Mouse (Mus musculus) heart, embryonic 10.5 days (tissue): ENCODE results near the gene Hist1h2ah. TPM values are rescaled to one million over a fixed set of nuclear protein-coding genes. Genes with fewer than 3 reads are reported as not detected.
"Not testable (repeated sequence)": the region's sequence is repeated elsewhere in the genome, so short reads cannot be mapped to it uniquely, and the experiment has no call there.

ENCODE experiments used
- DNase-seq: peaks from one replicate; pipeline ENCODE4 v3.0.0-alpha.2; 2017; ENCODE audit warnings: low spot score
- H3K27ac ChIP-seq: fragments of 300-500 bp; sonication (generic); 2 replicates; pipeline ENCODE4 v1.5.1; 2016; ENCODE audit warnings: mild to moderate bottlenecking
- H3K27me3 ChIP-seq: fragments of 300-500 bp; sonication (generic); 2 replicates; pipeline ENCODE4 v1.6.1; 2016; ENCODE audit warnings: mild to moderate bottlenecking; ENCODE audit not compliant: poor library complexity, insufficient read depth, severe bottlenecking
- H3K36me3 ChIP-seq: fragments of 300-500 bp; sonication (generic); 2 replicates; pipeline ENCODE4 v1.6.1; 2016; ENCODE audit warnings: mild to moderate bottlenecking, moderate library complexity
- H3K4me1 ChIP-seq: fragments of 300-500 bp; sonication (generic); 2 replicates; pipeline ENCODE4 v1.6.1; 2016; ENCODE audit warnings: mild to moderate bottlenecking
- H3K4me3 ChIP-seq: fragments of 300-500 bp; sonication (generic); 2 replicates; pipeline ENCODE4 v1.5.1; 2016; ENCODE audit warnings: mild to moderate bottlenecking, moderate library complexity
- H3K9me3 ChIP-seq: fragments of 300-500 bp; sonication (generic); 2 replicates; pipeline ENCODE4 v1.6.1; 2016; ENCODE audit warnings: mild to moderate bottlenecking, moderate library complexity
- WGBS: fragments of 180-500 bp; shearing (Covaris S2); methylation state at CpG from one replicate; pipeline ENCODE4 v1.1.7; 2016; 5-methylcytosine and 5-hydroxymethylcytosine counted together
- polyA plus RNA-seq: library from polyadenylated mRNA; unstranded; fragments of >200 nt; fragmentation: Nextera tagmentation; extraction: Ambion mirVana; gene quantifications from 2 replicates; pipeline ENCODE4 v1.2.1, GENCODE M21; 2016

Gene Hist1h2ah
- 3.5 and 4.5 TPM in 2 replicates for polyA plus RNA-seq

DNA sequence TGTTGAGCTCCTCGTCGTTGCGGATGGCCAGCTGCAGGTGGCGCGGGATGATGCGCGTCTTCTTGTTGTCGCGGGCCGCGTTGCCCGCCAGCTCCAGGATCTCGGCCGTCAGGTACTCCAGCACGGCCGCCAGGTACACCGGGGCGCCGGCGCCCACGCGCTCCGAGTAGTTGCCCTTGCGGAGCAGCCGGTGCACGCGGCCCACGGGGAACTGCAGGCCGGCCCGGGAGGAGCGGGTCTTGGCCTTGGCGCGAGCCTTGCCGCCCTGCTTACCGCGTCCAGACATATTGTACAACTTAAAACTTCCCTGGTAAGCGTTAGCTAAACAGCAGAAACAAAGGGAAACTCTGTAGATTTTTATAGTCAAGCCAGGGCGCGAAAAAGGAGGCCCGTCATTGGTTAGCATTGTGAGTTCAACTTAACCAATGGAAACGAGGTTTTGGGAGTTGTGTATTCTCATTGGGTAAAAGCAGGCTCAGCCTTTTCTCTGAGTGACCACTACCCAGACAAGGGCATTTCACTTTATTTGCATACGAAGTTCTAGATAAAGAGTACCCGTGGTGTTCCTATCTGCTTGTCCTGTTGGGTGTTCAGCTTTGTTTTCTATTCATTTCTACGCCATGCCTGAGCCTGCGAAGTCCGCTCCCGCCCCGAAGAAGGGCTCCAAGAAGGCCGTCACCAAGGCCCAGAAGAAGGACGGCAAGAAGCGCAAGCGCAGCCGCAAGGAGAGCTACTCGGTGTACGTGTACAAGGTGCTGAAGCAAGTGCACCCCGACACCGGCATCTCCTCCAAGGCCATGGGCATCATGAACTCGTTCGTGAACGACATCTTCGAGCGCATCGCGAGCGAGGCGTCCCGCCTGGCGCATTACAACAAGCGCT is at the start of gene Hist1h2ah, which contains the start of gene Hist1h2bk:
TSS of gene Hist1h2ah (minus strand) at position 302 of the 882 bp plus-strand sequence.
TSS of gene Hist1h2bk (plus strand) at position 604 of the 882 bp plus-strand sequence.
- under 1% methylated on average over 30 of the region's 69 CpGs for whole genome bisulfite sequencing
- DNase-seq, result peak; percentile 96
- not testable (repeated sequence) for H3K36me3 ChIP-seq

DNA sequence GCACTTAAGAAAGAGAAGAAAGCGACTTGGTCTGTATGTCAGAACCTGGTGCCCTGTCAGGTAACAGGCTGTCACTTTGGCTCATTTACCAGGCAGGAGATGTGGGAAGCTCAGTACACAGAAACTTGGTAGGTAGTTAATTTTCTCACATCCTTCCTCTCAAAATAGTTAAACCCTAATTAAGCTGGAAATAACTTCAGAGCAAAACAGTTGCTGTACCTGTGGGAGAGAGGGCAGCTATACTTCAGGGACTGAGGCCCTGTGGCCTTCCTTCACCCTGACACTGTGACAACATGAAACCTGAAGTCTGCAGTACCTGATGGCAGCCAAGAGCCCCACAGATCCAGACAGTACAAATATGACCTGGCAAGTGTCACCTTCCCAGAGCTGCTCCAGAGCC is 48.8 kb upstream of the Hist1h2ah start, which contains the start of gene Vmn1r188:
TSS of gene Vmn1r188 (plus strand) at position 301 of the 400 bp plus-strand sequence.
- H3K27ac ChIP-seq, H3K36me3 ChIP-seq, H3K4me3 ChIP-seq, DNase-seq, H3K9me3 ChIP-seq, H3K4me1 ChIP-seq, H3K27me3 ChIP-seq: not testable (repeated sequence)
- WGBS, result 74% methylated on average over 1 of the region's 1 CpGs

More for the DNA sequence above, at the start of gene Hist1h2ah, which contains the start of gene Hist1h2bk:
- Histone ChIP-seq H3K4me1 (peaks cover 12% of the 10 kb centered on the region; the same call in 1 of the 2 replicates), H3K27ac (peak within 1 kb of the TSS; percentile 87), H3K4me3 (peak within 1 kb of the TSS; percentile 57)
- not testable (repeated sequence) for H3K9me3 ChIP-seq, H3K27me3 ChIP-seq

DNA sequence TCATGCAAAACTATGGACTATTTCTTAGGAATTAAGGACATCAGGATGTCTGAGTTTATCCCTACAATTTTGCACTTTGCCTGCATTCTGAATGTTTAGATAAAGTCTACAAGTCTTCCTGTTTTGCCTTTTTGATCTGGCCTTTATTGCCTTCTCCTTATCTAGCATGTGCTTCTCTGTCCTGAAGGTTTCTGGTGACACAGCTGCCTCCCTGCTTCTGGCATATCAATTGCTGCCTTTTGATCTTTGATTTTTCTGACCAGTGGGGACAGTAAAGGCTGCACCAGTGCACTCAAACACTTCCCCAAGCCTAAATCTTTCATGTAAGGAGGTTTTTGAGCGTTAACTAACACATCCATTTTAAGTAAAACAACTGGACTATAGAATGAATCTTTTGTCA is 28.1 kb upstream of the Hist1h2ah start:
- DNase-seq, result no peak
- no peaks in the 10 kb centered on the region for H3K27me3 ChIP-seq
- no peaks in the 10 kb centered on the region for H3K36me3 ChIP-seq
- H3K27ac ChIP-seq, result no peak overlapping the region
- H3K4me3 ChIP-seq, result no peak overlapping the region
- 47% methylated on average over 1 of the region's 1 CpGs for WGBS
- H3K9me3 ChIP-seq, result 0 out of 2 replicates have a peak, but pooled peaks cover 2% of the 10 kb centered on the region
- H3K4me1 ChIP-seq, result no peaks in the 10 kb centered on the region

DNA sequence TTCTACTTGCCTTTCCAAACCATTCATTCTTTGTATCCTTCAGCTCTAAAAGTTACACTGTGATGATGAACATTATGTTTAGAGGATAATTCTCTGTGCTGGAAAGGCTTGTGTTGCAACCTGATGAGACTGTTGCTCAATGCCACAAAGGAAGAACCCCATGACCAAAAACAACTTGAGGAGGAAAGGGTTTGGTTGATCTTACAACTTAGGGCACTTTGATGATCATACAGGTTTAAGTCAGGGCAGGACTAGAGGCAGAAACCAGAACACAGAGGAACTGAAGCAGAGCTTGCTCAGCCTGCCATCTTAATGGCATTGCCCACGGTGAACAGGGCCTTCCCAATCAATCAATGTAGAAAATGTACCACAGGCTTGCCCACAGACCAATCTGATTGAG is 26.1 kb upstream of the Hist1h2ah start:
- WGBS, result 72% methylated on average over 1 of the region's 1 CpGs

DNA sequence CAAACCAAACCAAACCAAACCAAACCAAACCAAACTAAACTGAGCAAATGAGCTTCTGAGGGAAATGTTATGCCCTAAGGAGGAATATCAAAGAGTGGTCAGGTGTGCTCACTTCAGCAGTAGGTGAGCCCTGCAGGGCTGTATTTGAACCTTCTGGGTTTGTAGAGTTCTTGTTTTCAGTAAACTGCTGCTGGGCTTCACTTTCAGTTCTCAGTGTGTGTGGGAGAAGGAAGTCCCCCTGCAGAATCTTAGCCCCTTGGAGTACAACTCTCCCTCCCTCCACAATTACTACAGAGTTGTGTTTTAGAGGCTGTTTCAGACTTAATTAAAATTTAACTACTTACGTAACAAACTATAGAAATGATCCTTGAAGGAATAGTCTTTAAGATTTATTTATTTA is 18.4 kb upstream of the Hist1h2ah start:
- no peaks in the 10 kb centered on the region for H3K4me1 ChIP-seq
- H3K36me3 ChIP-seq, result no peaks in the 10 kb centered on the region
- H3K4me3 ChIP-seq, result no peak overlapping the region
- H3K27ac ChIP-seq, result no peak overlapping the region
- H3K9me3 ChIP-seq, result no peaks in the 10 kb centered on the region
- DNase-seq, result no peak
- H3K27me3 ChIP-seq, result no peaks in the 10 kb centered on the region
- 94% methylated on average over 1 of the region's 1 CpGs for WGBS

More for the DNA sequence above, 26.1 kb upstream of the Hist1h2ah start:
- H3K36me3 ChIP-seq, result no peaks in the 10 kb centered on the region
- DNase-seq, result no peak
- no peak overlapping the region for H3K27ac ChIP-seq
- no peaks in the 10 kb centered on the region for H3K27me3 ChIP-seq
- H3K4me3 ChIP-seq, result no peak overlapping the region
- H3K4me1 ChIP-seq, result no peaks in the 10 kb centered on the region
- 0 out of 2 replicates have a peak, but pooled peaks cover 1% of the 10 kb centered on the region for H3K9me3 ChIP-seq

DNA sequence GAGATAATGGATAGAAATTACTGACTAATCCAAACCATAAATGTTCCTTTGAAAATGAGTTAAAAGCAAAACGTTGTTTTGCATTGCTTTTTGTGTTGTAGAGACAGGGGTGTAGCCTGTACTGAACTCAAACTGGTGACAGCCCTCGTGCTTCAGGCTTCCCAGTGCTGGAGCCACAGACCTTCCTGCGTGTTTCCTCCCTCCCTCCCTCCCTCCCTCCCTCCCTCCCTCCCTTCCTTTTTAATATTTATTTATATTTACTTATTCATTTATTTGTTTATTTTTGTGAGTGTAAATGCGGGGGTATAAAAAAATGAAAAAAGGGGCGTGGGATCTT is 16.1 kb upstream of the Hist1h2ah start:
- peak overlapping the region; percentile 64 for H3K4me3 ChIP-seq
- H3K27ac ChIP-seq, result peak overlapping the region; percentile 87
- no peaks in the 10 kb centered on the region for H3K36me3 ChIP-seq
- DNase-seq, result no peak
- H3K27me3 ChIP-seq, result no peaks in the 10 kb centered on the region
- WGBS, result 13% methylated on average over 5 of the region's 5 CpGs
- no peaks in the 10 kb centered on the region for H3K9me3 ChIP-seq
- no peaks in the 10 kb centered on the region for H3K4me1 ChIP-seq

DNA sequence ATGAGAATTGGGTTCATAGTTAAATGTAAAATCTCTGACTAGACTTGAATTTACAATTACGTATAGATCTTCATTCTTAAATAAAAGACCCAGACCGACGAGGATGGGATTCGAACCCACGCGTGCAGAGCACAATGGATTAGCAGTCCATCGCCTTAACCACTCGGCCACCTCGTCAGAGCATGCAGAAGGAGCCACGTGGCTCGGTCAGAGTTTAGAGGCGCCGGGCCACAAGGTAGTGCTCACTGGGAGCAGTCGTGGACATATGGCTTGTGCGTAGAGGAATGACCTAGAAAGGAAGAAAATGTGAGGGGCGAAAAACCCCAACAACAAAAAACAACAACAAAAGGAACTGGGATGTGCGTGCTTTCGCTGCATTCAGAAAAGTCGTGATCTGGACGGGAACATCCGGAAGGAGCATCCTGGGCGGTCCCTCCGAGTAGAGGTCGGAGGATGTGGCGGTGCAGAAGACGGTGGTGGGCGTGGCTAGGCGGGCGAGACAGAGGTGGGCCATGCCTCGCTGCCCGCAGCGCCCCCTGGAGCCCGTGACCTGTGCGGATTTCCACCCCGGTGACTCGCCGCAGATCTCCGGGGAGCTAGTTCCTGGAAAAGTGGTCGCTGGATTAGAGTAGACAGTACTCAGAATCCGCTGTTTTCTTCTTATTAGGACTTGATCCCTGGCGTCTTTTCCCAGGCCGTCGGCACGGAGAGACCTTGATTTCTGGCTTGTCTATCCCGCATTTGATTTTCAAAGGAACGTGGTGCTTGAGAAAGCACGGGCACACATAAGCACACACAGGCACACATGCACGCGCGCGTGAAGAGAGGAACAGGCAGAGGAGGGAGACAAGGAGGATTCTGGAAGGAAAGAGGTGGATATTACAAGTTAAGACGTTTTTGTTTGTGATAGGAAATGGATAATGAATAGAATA is 15.5 kb upstream of the Hist1h2ah start:
- Histone ChIP-seq H3K4me3 (peak overlapping the region; percentile 64), H3K4me1 (no peaks in the 10 kb centered on the region), H3K27ac (peak overlapping the region; percentile 87), H3K36me3 (no peaks in the 10 kb centered on the region), H3K27me3 (no peaks in the 10 kb centered on the region), H3K9me3 (no peaks in the 10 kb centered on the region)
- under 1% methylated on average over 52 of the region's 52 CpGs for WGBS
- peak; percentile 97 for DNase-seq

DNA sequence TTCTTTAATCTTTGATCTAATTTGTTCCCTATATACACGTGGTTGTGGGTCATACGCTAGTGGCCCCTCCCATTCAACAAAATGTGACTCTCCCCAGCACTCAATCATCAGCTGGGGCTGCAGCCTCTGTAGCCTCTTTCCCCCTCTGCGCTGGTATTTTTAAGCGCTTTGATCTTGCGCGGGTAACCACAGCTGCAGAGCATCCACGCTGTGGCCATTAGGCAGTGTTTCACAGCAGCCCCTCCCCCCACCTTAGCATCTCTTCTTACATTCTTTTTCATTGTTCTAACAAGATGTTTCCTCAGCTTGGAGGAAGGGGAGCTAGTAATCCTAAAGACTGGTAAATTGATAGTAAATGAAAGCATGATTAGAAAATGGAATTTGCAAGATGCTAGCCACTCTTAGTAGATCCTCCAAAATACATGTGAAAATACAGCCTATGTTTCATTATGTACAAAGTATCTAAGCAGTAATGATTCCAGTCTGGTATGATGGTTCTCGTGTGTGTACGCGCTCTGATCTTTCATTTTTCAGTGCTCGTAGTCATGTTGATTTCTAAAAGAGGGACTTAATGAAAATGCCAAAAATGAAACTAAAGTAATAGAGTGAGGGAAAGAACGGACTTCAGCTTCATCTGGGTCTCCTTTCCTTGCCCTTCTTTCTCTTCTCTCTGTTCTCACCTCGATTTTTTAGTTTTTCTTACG is 14.5 kb upstream of the Hist1h2ah start:
- Histone ChIP-seq H3K27ac (peak overlapping the region; percentile 87), H3K27me3 (no peaks in the 10 kb centered on the region), H3K4me3 (peak overlapping the region; percentile 64), H3K9me3 (no peaks in the 10 kb centered on the region), H3K36me3 (no peaks in the 10 kb centered on the region), H3K4me1 (no peaks in the 10 kb centered on the region)
- peak; percentile 84 for DNase-seq
- WGBS, result 2% methylated on average over 14 of the region's 14 CpGs

DNA sequence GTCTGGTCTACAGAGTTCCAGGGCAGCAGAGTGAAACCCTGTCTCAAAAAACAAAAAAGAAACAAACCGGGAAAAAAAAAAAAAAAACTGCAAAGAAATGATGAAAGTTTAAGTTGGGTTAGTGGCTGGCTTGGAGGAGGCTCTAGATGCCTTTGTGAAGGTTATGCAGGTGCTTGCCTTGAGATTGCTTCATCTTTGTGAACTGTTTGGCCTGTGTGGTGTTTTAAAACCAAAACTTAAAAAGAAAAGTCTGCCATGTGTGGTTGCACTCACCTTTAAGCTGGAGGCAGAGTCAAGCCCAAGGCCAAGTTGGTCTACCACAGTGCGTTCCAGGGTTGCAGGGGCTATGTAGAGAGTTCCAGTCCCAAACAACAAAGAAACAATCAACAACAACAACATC is 13.7 kb upstream of the Hist1h2ah start:
- no peak for DNase-seq
- Histone ChIP-seq H3K27me3 (no peaks in the 10 kb centered on the region), H3K36me3 (no peaks in the 10 kb centered on the region), H3K4me1 (0 out of 2 replicates have a peak, but pooled peaks cover 3% of the 10 kb centered on the region), H3K27ac (no peak overlapping the region), H3K9me3 (no peaks in the 10 kb centered on the region), H3K4me3 (no peak overlapping the region)
- WGBS, result 85% methylated on average over 2 of the region's 2 CpGs

DNA sequence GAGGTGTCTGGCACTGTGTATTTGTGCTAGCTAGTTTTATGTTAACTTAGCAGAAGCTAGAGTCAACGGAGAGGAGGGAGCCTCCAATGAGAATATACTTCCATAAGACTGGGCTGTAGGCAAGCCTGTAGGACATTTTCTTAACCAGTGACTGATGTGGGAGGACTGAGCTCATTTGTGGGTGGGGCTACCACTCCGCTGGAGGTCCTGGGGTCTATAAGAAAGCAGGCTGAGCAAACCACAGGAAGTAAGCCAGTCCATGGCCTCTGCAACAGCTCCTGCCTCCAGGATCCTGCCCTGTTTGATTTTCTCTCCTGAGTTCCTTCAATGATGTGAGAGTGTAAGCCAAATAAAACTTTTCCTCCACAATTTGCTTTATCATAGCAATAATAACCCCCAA is 9.9 kb upstream of the Hist1h2ah start:
- no peak overlapping the region for H3K4me3 ChIP-seq
- H3K27ac ChIP-seq, result no peak overlapping the region
- no peaks in the 10 kb centered on the region for H3K27me3 ChIP-seq
- WGBS, result 48% methylated on average over 2 of the region's 2 CpGs
- H3K9me3 ChIP-seq, result no peaks in the 10 kb centered on the region
- peaks cover 6% of the 10 kb centered on the region; the same call in 1 of the 2 replicates for H3K4me1 ChIP-seq
- H3K36me3 ChIP-seq, result no peaks in the 10 kb centered on the region
- DNase-seq, result peak; percentile 70

DNA sequence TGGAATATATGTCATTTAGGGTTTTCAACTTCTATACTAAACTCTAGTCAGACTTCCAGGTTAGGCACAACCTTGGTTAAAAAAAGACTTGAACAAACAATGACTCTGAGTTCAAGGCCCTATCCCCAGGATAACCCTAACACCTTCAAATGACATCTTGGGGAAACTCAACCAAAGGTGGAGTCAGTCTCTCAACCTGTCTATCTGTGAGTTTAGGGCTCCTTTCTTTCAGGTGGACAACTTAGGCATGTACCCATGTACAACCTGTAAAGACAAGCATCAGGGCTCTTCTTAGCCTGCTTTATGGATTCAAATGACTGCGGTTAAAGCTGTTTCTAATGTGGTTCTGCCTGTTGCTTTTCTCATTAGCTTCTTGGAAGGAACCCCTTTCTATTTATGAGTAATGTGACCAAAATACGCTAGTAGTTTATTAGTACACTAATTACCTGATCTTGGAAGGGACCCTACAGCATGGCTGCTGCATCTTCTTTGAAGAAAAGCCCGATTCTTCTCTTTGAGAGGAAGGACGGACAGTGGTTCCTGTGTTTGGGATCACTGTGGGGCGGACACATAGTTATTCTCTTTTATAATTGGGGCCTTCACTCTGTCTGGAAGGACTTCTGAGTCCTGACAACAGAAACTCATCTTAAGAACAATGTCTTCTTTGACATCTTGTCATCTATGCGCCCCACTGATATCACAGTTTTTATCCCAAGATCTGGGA is 9.2 kb upstream of the Hist1h2ah start:
- H3K4me3 ChIP-seq, result 0 out of 2 replicates have a peak overlapping the region, but pooled peaks have one; percentile 53
- H3K27me3 ChIP-seq, result no peaks in the 10 kb centered on the region
- peaks cover 6% of the 10 kb centered on the region; the same call in 1 of the 2 replicates for H3K4me1 ChIP-seq
- H3K27ac ChIP-seq, result no peak overlapping the region
- peak; percentile 61 for DNase-seq
- H3K9me3 ChIP-seq, result no peaks in the 10 kb centered on the region
- no peaks in the 10 kb centered on the region for H3K36me3 ChIP-seq
- WGBS, result 90% methylated on average over 6 of the region's 6 CpGs
